Mouse (Mus musculus) ovary, postnatal 14 days (tissue): ENCODE results near the gene Rplp1.

ENCODE experiments used
- DNase-seq: peaks from one replicate; pipeline ENCODE4 v3.0.0; 2022; ENCODE audit warnings: low spot score

Gene Rplp1

GRCm38 (mm10) chr9:61877373-61878112 lies 36.8 kb downstream of the Rplp1 start:
- DNase-seq = no peak

- no peak for DNase-seq
Observed at GRCm38 (mm10) chr9:61873325-61873724, 41.0 kb downstream of the Rplp1 start.

GRCm38 (mm10) chr9:61872246-61872941 lies 41.9 kb downstream of the Rplp1 start:
- DNase-seq = no peak

- DNase-seq = no peak
Observed at GRCm38 (mm10) chr9:61871839-61872238, 42.5 kb downstream of the Rplp1 start.

- no peak for DNase-seq
Observed at GRCm38 (mm10) chr9:61867659-61868058, 46.7 kb downstream of the Rplp1 start.
